Mouse (Mus musculus) bone marrow, adult 2 months (tissue): ENCODE measurements around the gene Gm13697. TPM values are rescaled to one million over a fixed set of nuclear protein-coding genes. Genes with fewer than 3 reads are reported as not detected.
"Not testable (repeated sequence)": the region's sequence is repeated elsewhere in the genome, so short reads cannot be mapped to it uniquely, and the experiment has no call there.

Source experiments
- H3K27ac ChIP-seq: fragments of 200-500 bp; 2 replicates; pipeline ENCODE4 v1.5.1; 2012; ENCODE audit warnings: low read depth, mild to moderate bottlenecking, control low read depth, inconsistent platforms, low read length; ENCODE audit not compliant: control insufficient read depth, poor library complexity, insufficient read depth
- H3K4me1 ChIP-seq: fragments of 200-500 bp; 2 replicates; pipeline ENCODE4 v1.6.1; 2011; ENCODE audit warnings: low read length; ENCODE audit not compliant: control insufficient read depth, insufficient read depth
- H3K4me3 ChIP-seq: fragments of 200-500 bp; replicated peaks from 2 replicates; pipeline ENCODE3; 2011; ENCODE audit warnings: mild to moderate bottlenecking, low read depth, low read length, control low read depth; ENCODE audit not compliant: control insufficient read depth
- CTCF ChIP-seq: fragments of 200-500 bp; IDR thresholded peaks from 2 replicates; pipeline ENCODE4 v1.5.1; 2011; ENCODE audit warnings: low read length, control low read depth; ENCODE audit not compliant: control insufficient read depth, insufficient read depth
- POLR2A ChIP-seq: fragments of 200-500 bp; IDR thresholded peaks from 2 replicates; pipeline ENCODE4 v1.6.1; 2011; ENCODE audit warnings: low read depth, mild to moderate bottlenecking, control low read depth, low read length, borderline replicate concordance; ENCODE audit not compliant: control insufficient read depth
- WGBS: fragments of 180-500 bp; shearing (Covaris S2); methylation state at CpG from one replicate; pipeline ENCODE4 v1.1.7; 2018; 5-methylcytosine and 5-hydroxymethylcytosine counted together
- polyA plus RNA-seq: library from polyadenylated mRNA; stranded (reverse); fragments of >200 nt; gene quantifications from 2 replicates; pipeline ENCODE4 v1.2.4, GENCODE M21; 2011; ENCODE audit warnings: low replicate concordance; ENCODE audit not compliant: missing spikeins, insufficient read depth, insufficient read length

The Gm13697 gene
- polyA plus RNA-seq, 1 experiment = not detected

GRCm38 (mm10) chr2:84008913-84009312 lies 24.4 kb downstream of the Gm13697 start:
- Histone ChIP-seq H3K27ac (no peak overlapping the region), H3K4me1 (no peaks in the 10 kb centered on the region), H3K4me3 (no peak overlapping the region)
- TF ChIP-seq POLR2A = no peak
- no peak for TF ChIP-seq CTCF
- WGBS = 73% methylated on average over 1 of the region's 1 CpGs

GRCm38 (mm10) chr2:84009818-84010217 lies 25.3 kb downstream of the Gm13697 start:
- H3K27ac ChIP-seq = no peak overlapping the region
- H3K4me1 ChIP-seq = no peaks in the 10 kb centered on the region
- H3K4me3 ChIP-seq = no peak overlapping the region
- 6% methylated on average over 3 of the region's 3 CpGs for WGBS
- TF ChIP-seq POLR2A (no peak), CTCF (no peak)

- H3K4me3 ChIP-seq = no peak overlapping the region
- H3K27ac ChIP-seq = no peak overlapping the region
- TF ChIP-seq POLR2A = no peak
- TF ChIP-seq CTCF = no peak
- WGBS = 69% methylated on average over 6 of the region's 6 CpGs
- no peaks in the 10 kb centered on the region; the same call in 1 of the 2 replicates for H3K4me1 ChIP-seq
Observed at GRCm38 (mm10) chr2:84014572-84014971, 30.0 kb downstream of the Gm13697 start.

- WGBS = 79% methylated on average over 5 of the region's 5 CpGs
- H3K4me3 ChIP-seq, H3K27ac ChIP-seq, H3K4me1 ChIP-seq: not testable (repeated sequence)
Observed at GRCm38 (mm10) chr2:84016291-84016690, 31.7 kb downstream of the Gm13697 start.

- 20% methylated on average over 3 of the region's 3 CpGs for WGBS
- H3K4me3 ChIP-seq = no peak overlapping the region
- TF ChIP-seq CTCF = no peak
- H3K27ac ChIP-seq = no peak overlapping the region
- no peaks in the 10 kb centered on the region; the same call in 1 of the 2 replicates for H3K4me1 ChIP-seq
Observed at GRCm38 (mm10) chr2:84018330-84018729, 33.8 kb downstream of the Gm13697 start.

- 24% methylated on average over 8 of the region's 8 CpGs for WGBS
- no peak overlapping the region for H3K27ac ChIP-seq
- TF ChIP-seq POLR2A (no peak), CTCF (no peak)
Observed at GRCm38 (mm10) chr2:84019519-84020305, 35.2 kb downstream of the Gm13697 start.

GRCm38 (mm10) chr2:84021930-84022329 lies 37.4 kb downstream of the Gm13697 start:
- 55% methylated on average over 2 of the region's 2 CpGs for WGBS

More at GRCm38 (mm10) chr2:84019519-84020305, 35.2 kb downstream of the Gm13697 start:
- Histone ChIP-seq H3K4me3 (no peak overlapping the region), H3K4me1 (no peaks in the 10 kb centered on the region; the same call in 1 of the 2 replicates)

GRCm38 (mm10) chr2:84022905-84023304 lies 38.4 kb downstream of the Gm13697 start:
- WGBS = 89% methylated on average over 2 of the region's 2 CpGs

More at GRCm38 (mm10) chr2:84021930-84022329, 37.4 kb downstream of the Gm13697 start:
- no peak overlapping the region for H3K4me3 ChIP-seq
- TF ChIP-seq CTCF = no peak
- TF ChIP-seq POLR2A = no peak
- H3K4me1 ChIP-seq = no peaks in the 10 kb centered on the region; the same call in 1 of the 2 replicates
- H3K27ac ChIP-seq = no peak overlapping the region

GRCm38 (mm10) chr2:84023319-84023718 lies 38.8 kb downstream of the Gm13697 start:
- Histone ChIP-seq H3K4me1 (no peaks in the 10 kb centered on the region), H3K4me3 (no peak overlapping the region), H3K27ac (no peak overlapping the region)
- WGBS = 80% methylated on average over 2 of the region's 2 CpGs
- TF ChIP-seq POLR2A (no peak), CTCF (no peak)

More at GRCm38 (mm10) chr2:84022905-84023304, 38.4 kb downstream of the Gm13697 start:
- Histone ChIP-seq H3K4me1 (no peaks in the 10 kb centered on the region; the same call in 1 of the 2 replicates), H3K27ac (no peak overlapping the region), H3K4me3 (no peak overlapping the region)
- TF ChIP-seq POLR2A (no peak), CTCF (no peak)
